Comparison of ENCODE assay signal across 18 mouse cellular contexts in the genomic region with DNA sequence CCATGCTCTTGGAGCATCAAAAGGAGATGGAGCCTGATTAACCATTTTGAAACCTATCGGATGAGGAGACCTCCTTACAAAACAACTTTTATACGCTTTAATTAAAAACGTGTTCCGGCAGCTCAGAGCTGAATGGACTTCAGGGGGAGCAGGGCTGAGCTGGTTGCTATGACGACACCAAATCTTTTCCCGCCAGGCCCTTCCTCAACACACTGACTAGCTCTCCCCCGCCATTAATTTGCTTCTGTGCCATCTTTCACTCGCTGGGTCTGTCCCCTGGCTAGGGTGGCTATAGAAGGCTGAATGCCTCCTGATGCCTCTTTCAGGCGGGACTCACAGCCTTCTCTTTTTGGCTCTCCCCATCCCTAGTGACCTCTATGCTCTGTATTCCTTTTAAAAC. TPM values are rescaled to one million over a fixed set of nuclear protein-coding genes. Genes with fewer than 3 reads are reported as not detected.
A peak's percentile ranks its signal among the peaks of the same experiment; 100 is the strongest.
DNase-seq lines count a peak whose midpoint lies in the region; ATAC-seq lines count a peak whose summit lies in the region.
"Had no signal": no experiment of that assay in that cellular context is flagged by ENCODE, and none has a peak within 500 bp of the region (broad histone marks: within the 10 kb centered on the region; RNA-seq: fewer than 3 reads in every experiment).

No protein-coding gene starts in this region.

- H3K27ac ChIP-seq in hindbrain, embryonic 12.5 days, result no peak overlapping the region
- no peak overlapping the region for H3K27ac ChIP-seq in midbrain, embryonic 13.5 days
- H3K27ac ChIP-seq: embryonic facial prominence, embryonic 10.5 days; gastrocnemius, adult 2 months; liver, embryonic 14.5 days; macrophage had no signal

- H3K27me3 ChIP-seq in hindbrain, embryonic 12.5 days, result peaks cover 66% of the 10 kb centered on the region
- H3K27me3 ChIP-seq in midbrain, embryonic 13.5 days, result peaks cover 95% of the 10 kb centered on the region

- no peaks in the 10 kb centered on the region for H3K36me3 ChIP-seq in hindbrain, embryonic 12.5 days
- no peaks in the 10 kb centered on the region for H3K36me3 ChIP-seq in midbrain, embryonic 13.5 days
- H3K36me3 ChIP-seq: embryonic facial prominence, embryonic 10.5 days had no signal

- 4% methylated on average over 9 of the region's 9 CpGs for WGBS in hindbrain, embryonic 12.5 days
- 2% methylated on average over 9 of the region's 9 CpGs for WGBS in midbrain, embryonic 13.5 days

- peak; percentile 38 for DNase-seq in R1 (ENCODE audit: low read depth, low spot score)
- DNase-seq in embryo, embryonic 10.5 days (ENCODE audit: low spot score), result peak; percentile 65
- no peak for DNase-seq in kidney, postnatal 14 days
- no peak for DNase-seq in cerebellum, adult 8-10 months
- no peak for DNase-seq in kidney, postnatal 36 days
- DNase-seq: cerebellum, adult 2 months; gastrocnemius, adult 2 months; kidney, postnatal 25 days; layer of hippocampus, postnatal 36 days; spleen, adult 18-20 months had no signal

- H3K4me1 ChIP-seq in hindbrain, embryonic 12.5 days, result peaks cover 12% of the 10 kb centered on the region
- H3K4me1 ChIP-seq in midbrain, embryonic 13.5 days (replicated peaks), result peaks cover 19% of the 10 kb centered on the region

- H3K4me3 ChIP-seq in hindbrain, embryonic 12.5 days, result no peak overlapping the region
- H3K4me3 ChIP-seq in midbrain, embryonic 13.5 days (replicated peaks), result no peak overlapping the region
- H3K4me3 ChIP-seq: embryonic facial prominence, embryonic 10.5 days; gastrocnemius, adult 2 months had no signal

- ATAC-seq in hindbrain, embryonic 12.5 days (ENCODE audit: low FRiP score), result peak; percentile 68
- peak; percentile 69 for ATAC-seq in midbrain, embryonic 13.5 days
- ATAC-seq: activated CD4-positive, CD25-positive, alpha-beta regulatory T cell, adult 4 months; intestine, postnatal 0 days had no signal

- H3K9ac ChIP-seq in hindbrain, embryonic 12.5 days, result no peak overlapping the region
- no peak overlapping the region for H3K9ac ChIP-seq in midbrain, embryonic 13.5 days (replicated peaks)
- H3K9ac ChIP-seq: liver, embryonic 14.5 days had no signal

- H3K4me2 ChIP-seq in hindbrain, embryonic 12.5 days (replicated peaks), result no peak overlapping the region
- H3K4me2 ChIP-seq in midbrain, embryonic 13.5 days (replicated peaks), result no peak overlapping the region

- H3K9me3 ChIP-seq in hindbrain, embryonic 12.5 days (replicated peaks), result no peaks in the 10 kb centered on the region
- no peaks in the 10 kb centered on the region for H3K9me3 ChIP-seq in midbrain, embryonic 13.5 days
- H3K9me3 ChIP-seq: embryonic facial prominence, embryonic 10.5 days had no signal

RNA-seq across cellular contexts. Expression of gene Foxa1, which starts 16.2 kb away (rescaled TPM):
- polyA plus RNA-seq in hindbrain, embryonic 12.5 days (2016; fragmentation: Nextera tagmentation; extraction: Ambion mirVana), result 2.8 and 3.0 TPM in 2 replicates
- polyA plus RNA-seq in midbrain, embryonic 13.5 days (2015; fragmentation: Nextera tagmentation; extraction: Ambion mirVana), result 3.0 and 3.8 TPM in 2 replicates
- polyA plus RNA-seq: activated CD4-positive, CD25-positive, alpha-beta regulatory T cell, adult 4 months; limb, embryonic 11.5 days; macrophage had no signal

RNA-seq across cellular contexts. Expression of gene Ttc6, which starts 33.4 kb away (rescaled TPM):
- polyA plus RNA-seq in hindbrain, embryonic 12.5 days (2016; fragmentation: Nextera tagmentation; extraction: Ambion mirVana), result 1.6 and 1.9 TPM in 2 replicates
- 1.8 and 2.6 TPM in 2 replicates for polyA plus RNA-seq in midbrain, embryonic 13.5 days (2015; fragmentation: Nextera tagmentation; extraction: Ambion mirVana)
- polyA plus RNA-seq: cerebellum, adult 2 months; macrophage had no signal

Comparison
In these comparisons a context has a peak if more than half of its experiments do, and no peak if none do; other contexts are left out.
1. DNase-seq: peak in R1 (single experiment) and embryo, embryonic 10.5 days (single experiment); none in kidney, postnatal 14 days (single experiment), cerebellum, adult 8-10 months (single experiment) and kidney, postnatal 36 days (0 of 2).